Mouse (Mus musculus): ENCODE results near the gene Apc2.
A peak's percentile ranks its signal among the peaks of the same experiment; 100 is the strongest.

The Apc2 gene

DNA sequence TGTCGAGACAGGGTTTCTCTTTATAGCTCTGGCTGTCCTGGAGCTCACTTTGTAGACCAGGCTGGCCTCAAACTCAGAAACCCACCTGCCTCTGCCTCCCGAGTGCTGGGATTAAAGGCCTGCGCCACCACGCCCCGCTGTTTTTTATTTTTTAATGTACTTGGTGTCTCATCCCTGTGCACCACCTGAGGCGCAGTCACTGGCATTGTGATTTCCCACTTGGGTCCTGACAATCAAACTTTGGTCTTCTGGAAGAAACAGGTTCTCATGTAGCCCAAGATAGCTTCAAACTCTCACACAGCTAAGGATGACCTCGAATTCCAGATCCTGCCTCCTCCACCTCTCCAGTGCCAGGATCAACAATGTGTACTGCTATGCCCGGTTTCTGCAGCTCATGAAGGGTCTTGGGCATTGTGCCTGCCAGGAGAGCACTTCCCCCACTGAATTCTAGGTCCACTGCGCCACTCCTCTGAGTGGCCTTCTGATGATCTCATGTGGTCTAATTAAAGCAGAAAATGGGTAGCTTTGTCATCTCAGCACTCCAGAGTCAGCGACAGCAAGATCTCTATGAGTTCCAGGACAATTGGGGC, 32.9 kb upstream of the Apc2 start:
- DNase-seq (ENCODE audit: low spot score in 2 of 2): no peak

DNA sequence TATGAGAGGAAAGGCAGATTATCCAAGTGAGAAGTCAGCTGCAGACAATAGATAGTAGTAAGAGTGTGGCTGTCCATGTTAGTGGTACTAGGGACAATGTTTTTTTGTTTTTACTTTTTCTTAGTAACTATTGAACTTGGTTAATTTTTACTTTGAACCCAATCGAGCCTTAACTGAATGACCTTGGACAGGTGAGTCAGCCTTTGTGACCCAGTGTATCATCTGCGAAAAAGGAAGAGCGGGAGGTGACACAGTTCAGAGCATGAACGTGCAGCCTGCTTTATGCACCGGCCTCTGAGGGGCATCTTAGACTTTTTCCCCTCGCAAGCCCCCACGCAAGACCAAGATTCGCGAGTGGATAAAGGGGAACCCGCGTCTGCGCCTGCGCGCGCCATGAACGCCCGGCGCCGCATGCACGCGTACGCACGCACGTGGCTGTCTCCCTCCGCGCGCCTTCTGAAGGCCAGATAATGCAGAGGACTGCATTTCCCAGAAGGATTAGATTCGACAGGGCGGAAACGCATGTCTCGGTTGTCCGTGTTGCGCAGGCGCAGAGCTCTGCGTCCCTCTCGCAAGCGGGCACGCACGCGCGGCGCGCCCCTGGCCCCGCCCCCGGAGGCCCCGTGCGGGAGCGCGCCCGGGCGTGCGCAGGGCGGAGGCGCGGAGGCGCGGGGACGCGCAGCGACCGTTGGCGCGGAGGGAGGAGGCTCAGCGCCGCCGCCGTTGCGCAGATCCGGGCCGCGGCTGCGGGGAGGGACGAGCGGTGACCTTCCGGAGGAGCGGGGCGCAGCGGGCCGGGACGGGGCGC, 31.2 kb upstream of the Apc2 start:
- peak; percentile 99 for DNase-seq (ENCODE audit: low spot score in 2 of 2)

DNA sequence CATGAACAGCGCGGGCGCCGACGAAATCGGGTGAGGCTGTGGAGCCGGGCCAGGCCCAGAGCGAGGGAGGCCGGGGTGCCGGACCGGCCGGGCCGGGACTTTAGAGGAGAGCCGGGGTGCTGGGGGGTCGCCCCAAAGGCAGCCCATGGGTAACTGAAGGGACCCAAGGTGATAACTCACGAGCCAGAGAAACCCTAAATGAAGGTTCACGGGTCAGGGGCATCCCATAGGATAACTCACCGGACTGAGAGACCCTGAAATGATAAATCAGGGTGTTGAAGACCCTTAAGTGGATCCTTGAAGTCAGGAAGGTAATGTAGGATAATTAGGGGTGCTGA, 30.7 kb upstream of the Apc2 start:
- no peak for DNase-seq (ENCODE audit: low spot score in 2 of 2)

DNA sequence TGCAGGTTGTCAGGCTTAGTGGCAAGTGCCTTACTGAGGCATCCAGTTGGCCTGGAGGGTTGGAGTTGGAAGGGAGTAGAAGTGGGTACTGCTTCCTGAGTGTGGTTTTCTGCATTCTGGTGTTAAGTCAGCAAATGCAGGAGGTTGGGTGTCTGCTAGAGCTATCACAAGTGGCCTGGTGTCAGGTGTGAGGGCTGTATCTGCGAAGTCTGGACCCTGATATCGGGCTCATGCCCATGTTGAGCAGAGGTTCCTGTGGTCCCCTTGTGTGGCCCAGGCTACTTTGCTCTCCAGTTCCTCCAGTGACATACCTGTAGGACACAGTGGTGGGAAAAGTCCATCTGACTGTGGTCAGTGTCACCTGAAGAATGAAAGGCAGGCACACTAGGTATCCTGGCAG, 25.7 kb upstream of the Apc2 start:
- no peak for DNase-seq (ENCODE audit: low spot score in 2 of 2)

DNA sequence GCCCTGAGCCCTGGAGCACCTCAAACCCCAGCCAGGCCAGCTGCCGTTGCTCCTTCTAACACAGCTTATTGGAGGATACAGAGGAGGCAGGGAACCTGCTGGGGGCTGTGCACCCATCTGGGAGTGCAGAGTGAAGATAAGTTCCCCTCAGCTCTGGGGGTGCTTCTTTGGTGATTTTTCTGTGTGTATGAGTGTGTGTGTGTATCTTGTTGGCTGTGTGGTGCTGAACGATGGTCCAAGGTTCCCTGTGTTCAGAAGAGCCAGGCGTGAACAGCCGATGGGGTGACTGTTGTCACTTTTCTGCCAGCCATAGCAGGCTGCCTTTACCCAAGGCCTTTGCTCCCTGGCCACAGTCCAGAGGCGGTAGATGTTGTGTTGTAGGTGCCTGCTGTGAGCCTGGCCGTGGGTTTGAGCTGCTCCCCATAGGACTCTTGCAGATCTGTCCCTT, 25.0 kb upstream of the Apc2 start:
- DNase-seq (ENCODE audit: low spot score in 2 of 2): no peak

DNA sequence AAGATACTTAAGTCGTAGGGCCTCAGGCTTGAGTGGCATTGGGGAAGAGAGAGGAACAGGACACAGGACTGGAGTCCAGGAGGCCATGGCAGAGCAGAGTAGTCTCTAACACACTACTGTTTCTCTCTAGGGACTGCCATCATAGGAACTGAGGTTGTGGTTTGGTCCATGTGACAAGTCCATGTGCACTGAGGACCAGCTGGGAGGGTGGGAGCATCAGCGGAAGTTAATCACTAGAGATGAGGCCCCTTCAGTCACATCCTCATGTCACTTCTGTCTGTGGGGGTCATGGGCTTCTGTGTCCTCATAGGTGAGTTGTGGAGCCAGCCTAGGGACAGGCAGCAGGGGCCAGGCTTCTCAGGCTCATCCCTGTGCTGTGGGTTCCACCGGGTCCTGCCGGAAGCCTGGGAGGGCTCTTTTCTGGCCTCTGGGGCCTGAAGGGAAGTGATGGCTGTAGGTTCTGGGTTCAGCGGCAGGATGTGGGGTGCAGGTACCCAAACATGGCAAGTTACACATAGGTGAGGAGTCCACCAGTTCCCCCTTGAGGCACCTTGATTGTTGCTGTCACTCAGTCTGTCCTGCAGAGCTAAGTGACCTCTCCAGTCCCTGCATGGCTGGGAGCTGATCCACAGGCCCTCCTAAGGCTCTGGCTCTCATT, 24.5 kb upstream of the Apc2 start:
- no peak for DNase-seq (ENCODE audit: low spot score in 2 of 2)

DNA sequence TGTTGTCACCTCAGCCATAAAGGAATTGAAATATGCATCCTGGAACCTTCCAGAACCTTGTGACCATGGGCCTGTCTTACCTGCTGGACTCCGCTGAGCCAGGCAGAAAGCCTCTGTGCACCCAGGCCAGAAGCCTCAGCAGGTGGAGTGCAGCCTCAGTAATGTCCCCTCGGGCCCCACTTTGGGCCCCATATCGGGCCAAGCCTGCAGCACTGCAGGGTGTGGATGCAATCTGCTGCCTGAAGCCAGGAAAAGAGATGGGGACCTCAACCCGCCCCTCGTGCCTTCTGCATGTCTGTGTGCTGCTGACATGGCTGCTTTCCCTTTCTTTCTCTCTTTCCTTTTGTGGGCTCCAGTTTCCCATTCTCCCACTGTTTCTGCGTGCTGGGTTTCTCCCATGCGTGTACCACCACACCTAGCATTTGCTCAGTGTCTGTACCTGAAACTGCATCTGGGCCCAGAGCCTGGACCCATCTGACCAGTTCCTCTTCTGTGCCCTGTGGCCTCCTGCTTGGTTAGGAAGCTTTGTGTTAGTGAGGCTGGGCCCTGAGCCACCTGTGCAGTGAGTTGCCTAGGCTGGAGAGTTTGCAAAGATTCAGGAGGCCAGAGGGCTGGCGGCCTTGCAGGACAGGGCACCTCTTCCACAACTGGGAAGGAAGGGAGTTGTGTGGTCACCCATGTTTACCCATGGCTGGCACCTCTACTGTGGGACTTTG, 23.7 kb upstream of the Apc2 start:
- DNase-seq (ENCODE audit: low spot score in 2 of 2): no peak

DNA sequence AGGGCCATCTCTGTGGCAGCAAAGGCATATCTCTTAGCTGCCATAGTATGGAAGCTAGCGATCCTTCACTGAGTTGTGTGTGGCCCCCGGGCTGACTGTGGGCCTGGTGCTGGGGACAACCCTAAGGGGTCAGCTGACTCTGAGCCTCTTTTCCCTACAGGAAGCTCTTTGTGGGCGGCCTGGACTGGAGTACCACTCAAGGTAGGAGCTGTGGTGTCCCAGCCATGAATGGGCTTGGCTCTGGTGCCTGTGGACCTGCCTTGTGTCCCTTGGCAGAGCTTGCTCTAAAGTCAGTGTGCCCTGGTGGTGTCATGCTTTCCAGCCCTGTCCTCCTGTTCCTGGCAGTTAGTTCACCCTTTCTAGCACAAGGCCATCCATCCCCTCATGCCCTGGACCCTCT, 21.9 kb upstream of the Apc2 start:
- no peak for DNase-seq (ENCODE audit: low spot score in 2 of 2)

DNA sequence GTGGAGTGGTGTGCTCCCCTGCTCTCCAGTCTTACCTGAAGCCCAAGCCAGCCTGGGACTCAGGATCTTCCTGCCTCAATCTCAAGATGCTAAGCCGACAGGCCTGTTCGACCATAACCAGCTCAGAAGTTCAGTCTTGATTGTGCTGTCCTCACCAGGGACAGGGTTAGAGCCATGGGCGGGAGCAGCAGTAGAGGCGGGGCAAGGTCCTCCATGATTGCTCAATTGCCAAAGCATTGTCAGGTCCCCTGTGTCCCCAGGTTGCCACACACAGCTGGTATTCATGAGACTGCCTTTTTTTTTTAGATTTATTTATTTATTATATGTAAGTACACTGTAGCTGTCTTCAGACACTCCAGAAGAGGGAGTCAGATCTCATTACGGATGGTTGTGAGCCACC, 19.5 kb upstream of the Apc2 start:
- no peak for DNase-seq (ENCODE audit: low spot score in 2 of 2)

DNA sequence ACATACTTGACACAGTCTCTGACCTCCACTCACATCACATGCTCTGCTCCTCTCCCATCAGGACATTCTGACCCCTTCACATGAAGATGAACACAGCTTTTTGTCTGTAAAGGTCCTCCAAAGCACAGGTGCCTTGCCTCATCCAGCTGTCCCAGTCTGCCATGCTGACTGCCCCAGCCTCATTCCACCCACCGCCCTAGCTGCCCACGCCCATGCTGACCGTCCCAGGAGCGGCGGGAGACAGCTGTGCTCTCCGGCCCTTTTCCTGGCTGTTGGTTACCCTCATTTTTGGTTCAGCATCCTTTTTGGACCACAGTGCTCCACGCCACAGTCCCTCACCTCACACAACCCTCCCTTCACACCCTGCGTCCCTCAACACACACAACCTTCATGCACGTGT, 17.4 kb upstream of the Apc2 start:
- DNase-seq (ENCODE audit: low spot score in 2 of 2): no peak

DNA sequence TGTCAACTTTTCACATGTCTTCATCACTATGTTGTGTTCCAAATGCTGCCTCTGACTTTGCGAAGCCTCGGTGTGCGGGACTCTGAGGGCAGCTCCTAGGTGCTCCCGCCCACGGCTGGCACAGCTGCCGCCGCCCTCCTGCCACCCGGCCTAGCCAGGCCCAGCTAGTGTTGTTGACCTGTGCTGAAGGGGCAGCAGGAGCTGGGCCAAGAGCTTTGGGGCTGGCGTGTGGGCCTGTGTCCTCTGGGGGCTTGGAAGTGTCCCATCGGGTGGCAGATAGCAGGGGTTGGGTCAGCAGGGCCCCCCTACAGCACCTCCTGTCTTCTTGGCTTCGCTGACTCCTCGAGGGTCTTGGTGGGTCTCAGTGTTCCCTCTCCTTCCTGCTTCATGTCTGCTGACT, 16.5 kb upstream of the Apc2 start:
- DNase-seq (ENCODE audit: low spot score in 2 of 2): no peak

DNA sequence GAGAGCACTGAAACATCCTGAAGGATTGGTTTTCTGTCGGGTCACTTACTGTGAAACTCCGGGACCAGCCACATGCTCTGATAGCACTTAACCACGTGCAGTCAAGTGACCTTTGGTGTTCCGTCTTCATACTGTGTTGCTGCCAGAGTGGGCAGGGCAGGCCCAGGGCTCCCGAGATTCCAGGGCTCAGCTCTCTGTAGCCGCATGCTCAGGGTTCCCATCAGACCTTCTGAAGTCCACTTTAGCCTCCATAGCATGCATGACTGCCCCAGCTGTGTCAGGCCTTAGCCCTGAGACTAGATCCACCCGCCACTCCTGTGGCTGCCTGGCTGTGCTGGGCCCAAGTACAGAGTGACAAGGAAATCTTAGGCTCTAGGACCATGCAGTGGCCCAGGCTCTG, 14.5 kb upstream of the Apc2 start:
- no peak for DNase-seq (ENCODE audit: low spot score in 2 of 2)

DNA sequence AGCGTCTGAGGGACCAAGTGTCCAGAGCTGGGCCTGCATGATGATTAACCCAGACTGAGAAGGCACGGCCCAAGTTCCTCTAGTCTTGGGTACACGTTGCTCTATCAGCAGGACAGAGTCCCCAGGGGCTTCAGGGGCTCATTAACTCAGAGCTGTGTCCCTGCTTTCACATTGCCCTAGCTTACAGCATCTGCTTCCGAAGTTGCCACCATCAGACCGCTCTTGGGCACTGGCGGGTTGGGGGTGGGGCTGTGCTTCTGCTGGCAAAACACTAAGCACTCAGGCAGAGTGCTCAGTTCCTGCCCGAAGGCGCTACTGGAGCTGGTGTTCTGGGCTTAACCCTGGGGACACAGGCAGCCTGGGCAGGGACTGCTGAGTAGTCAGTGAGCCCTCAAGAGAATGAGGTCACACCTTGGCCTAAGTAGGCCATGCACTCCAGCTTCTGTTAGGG, 13.8 kb upstream of the Apc2 start:
- DNase-seq (ENCODE audit: low spot score in 2 of 2): peak; percentile 57 to 59

DNA sequence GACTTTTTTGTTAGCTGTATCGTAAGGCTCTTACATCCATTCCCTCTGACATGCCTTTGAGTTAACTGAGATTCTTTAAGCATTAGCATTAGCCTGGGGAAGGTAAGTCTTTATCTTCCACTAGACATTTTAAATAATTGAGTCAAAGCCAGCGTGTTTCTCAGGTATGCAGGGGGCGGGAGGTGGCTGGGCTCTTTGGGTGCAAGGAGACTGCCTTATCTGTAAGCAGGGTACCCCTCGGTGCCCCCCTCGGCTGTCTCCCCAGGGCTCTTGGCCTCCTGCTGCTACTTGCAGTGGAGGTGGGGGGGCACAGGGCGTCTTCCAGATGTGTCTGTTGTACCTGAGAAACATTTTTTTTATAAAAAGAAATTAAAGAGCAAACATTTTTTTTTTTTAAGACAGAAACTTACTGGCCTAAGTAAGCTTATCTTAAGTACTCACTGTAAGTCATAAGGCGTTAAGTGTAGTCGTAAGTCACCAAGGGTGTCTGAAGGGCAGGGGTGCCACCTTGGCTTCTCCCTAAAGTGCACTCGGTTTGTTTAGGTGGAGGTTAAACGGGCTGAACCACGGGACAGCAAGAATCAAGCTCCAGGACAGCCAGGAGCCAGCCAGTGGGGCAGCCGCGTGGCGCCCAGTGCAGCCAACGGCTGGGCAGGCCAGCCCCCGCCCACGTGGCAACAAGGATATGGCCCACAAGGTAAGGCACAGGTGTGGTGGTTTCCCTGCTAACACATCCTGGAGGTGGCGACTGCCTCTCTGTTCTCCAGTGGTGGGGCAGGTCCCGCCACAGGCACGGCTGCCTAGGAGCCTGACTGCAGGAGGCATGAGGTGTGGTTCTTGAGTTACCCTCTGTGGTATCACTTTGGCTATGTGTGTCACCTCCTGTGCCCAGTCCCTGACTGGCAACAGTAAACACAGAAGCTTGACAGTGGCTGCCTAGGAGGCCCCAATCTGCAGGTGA, 13.0 kb upstream of the Apc2 start:
- no peak for DNase-seq (ENCODE audit: low spot score in 2 of 2)

DNA sequence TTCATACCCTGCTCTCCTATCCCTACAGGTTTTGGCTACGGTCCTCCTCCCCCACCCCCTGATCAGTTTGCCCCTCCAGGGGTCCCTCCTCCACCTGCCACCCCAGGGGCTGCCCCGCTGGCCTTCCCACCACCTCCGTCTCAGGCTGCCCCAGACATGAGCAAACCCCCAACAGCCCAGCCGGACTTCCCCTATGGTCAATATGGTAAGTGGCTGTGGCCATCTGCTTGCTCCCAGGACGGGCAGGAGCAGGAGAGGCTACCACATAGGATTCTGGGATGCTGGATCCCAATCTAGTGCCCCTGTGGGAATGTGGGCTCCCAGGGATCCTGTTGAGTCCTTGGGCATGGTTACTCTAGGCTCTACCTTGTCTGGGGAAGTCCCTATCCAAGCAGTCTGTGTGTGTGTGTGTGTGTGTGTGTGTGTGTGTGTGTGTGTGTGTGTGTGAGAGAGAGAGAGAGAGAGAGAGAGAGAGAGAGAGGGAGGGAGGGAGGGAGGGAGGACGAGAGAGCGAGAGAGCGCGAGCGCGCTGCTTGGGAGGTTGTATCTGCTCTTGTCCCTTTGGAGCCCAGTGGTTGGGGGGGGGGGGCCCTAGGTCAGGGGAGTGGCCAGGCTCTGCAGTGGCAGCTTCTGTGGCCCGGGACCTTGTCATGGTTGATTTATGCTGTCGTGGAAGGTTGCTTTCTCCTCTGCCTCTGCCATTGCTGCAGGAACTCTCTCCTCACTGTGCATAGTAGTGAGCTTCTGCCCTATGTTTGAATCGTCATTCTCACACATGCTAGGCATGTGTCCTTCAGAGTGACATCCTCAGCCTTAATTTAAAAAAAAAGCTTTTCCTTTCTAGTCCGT, 10.3 kb upstream of the Apc2 start:
- no peak for DNase-seq (ENCODE audit: low spot score in 2 of 2)

DNA sequence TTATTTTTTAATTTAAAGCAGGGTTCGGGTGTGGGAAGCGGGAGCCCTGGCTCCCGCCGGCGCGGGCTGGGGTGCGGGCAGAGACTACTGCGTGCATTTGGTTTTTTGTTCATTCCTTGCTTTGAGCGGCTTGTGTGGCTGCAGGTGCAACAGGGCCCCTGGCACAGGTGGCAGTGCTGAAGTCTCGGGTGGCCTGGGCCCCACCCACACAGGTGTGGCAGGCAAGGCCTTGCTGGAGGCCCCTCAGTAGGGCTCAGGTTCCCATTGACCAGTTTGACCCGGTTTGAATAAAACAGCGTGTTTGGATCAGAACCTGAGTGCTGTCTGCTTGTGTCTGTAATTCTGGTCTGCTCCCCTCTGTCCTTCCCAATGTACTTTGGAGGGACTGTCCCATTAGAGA, 7.7 kb upstream of the Apc2 start:
- DNase-seq (ENCODE audit: low spot score in 2 of 2): no peak

DNA sequence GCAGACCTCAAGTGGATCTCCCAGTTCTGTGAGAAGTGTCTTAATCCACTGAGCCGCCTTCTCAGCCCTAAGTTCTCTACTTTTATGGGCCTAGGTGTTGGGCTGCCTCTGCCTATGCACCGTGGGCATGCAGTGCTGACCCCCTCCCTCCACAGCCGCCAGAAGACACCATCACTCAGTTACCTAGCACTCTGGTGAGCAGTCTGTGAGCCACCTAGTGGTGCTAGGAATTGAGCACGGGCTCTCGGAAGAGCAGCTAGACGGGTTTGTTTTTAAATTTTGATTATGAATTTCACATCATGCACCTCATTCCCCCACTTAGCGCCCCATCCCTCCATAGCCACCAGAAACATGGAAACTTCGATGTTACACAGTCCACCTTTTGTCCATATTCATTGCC, 7.1 kb upstream of the Apc2 start:
- no peak for DNase-seq (ENCODE audit: low spot score in 2 of 2)

DNA sequence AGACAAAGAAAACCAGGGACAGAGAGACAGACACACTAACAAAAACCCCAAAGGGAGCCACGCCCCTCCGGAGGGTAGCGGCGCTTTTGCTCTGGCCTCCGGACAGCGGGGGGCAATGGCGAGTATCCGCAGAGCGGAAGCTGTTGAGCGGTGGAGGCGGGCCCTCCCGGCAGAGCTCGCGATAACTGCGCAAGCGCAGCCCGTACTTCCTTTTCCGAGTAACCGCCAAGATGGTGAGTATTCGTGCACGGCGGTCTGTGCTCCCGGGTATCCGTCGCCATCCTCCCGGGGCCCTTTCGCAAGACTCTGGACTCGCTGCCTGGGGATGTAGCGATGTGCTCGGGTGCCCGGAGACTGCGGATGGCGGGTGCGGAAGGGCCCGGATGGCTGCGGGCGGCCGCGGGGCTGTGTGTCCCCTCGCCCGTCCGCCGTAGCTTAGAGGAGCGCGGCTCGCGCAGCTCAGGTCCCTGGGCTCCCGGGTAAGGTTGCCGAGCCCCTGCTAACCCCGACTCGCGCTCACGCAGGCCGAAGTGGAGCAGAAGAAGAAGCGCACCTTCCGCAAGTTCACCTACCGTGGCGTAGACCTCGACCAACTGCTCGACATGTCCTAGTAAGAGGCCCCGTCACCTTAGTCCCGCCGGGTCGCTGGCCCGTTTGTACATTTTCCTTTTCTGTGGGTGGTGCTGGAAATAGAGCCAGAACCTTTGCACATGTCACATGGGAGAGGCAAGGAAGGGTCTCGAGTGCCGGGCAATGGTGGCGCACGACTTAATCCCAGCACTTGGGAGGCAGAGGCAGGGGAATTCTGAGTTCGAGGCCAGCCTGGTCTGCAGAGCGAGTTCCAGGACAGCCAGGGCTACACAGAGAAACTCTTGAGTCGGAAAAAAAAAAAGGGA, 3.3 kb upstream of the Apc2 start, which contains the start of gene Rps15:
Rps15 (plus strand) TSS at position 203 of the 896 bp plus-strand sequence.
- DNase-seq (ENCODE audit: low spot score in 2 of 2): peak; percentile 96 to 97

DNA sequence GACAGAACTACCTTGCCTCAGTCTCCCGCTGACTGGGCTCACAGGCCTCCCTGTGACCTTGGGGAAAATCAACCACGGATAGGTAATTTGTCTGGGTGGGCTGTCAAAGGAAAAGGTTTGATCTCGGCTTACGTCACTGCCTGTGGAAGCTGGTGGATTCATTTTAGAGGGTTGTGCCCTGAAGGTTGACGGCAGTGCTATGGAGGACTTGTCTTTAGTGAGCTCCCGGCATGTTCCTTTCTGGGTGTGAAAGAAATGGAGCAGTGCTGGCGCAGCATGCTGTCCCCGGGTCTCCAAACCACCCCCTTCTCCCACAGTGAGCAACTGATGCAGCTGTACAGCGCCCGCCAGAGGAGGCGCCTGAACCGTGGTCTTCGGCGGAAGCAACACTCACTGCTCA, 2.5 kb upstream of the Apc2 start:
- no peak for DNase-seq (ENCODE audit: low spot score in 2 of 2)

Data from right cerebral cortex, postnatal 10 days (tissue).